ENCODE assay signal across 8 mouse cellular contexts in genomic region chr15:31224135-31224761, GRCm38 (mm10). TPM values are rescaled to one million over a fixed set of nuclear protein-coding genes. Genes with fewer than 3 reads are reported as not detected.
DNase-seq lines count a peak whose midpoint lies in the region; ATAC-seq and TF ChIP-seq lines count a peak whose summit lies in the region.

Gene Dap (plus strand): TSS chr15:31224314.

- ATAC-seq in activated CD4-positive, CD25-positive, alpha-beta regulatory T cell, adult 4 months: peak; percentile 92

- TF ChIP-seq CTCF in cortical plate, adult 2 months (IDR thresholded peaks at IDR 0.05; ENCODE audit: extremely low read depth, insufficient read depth, low read length): no peak

- no peaks in the 10 kb centered on the region for H3K9me3 ChIP-seq in megakaryocyte, embryonic 14.5 days

- H3K36me3 ChIP-seq in megakaryocyte, embryonic 14.5 days (replicated peaks; ENCODE audit: low read length): peaks cover 28% of the 10 kb centered on the region

- DNase-seq in gastrocnemius, adult 8-10 months (ENCODE audit: low spot score in 2 of 2): peak; percentile 96 to 97
- peak; percentile 63 for DNase-seq in hindlimb bud, embryonic 11.5 days (ENCODE audit: extremely low spot score, low read depth, low spot score)
- peak; percentile 87 to 97 for DNase-seq in left cerebral cortex, adult 8-10 months (ENCODE audit: low spot score in 2 of 2)
- peak; percentile 99 for DNase-seq in right cerebral cortex, postnatal 10 days (ENCODE audit: low spot score in 2 of 2)
- DNase-seq in urinary bladder, postnatal 25 days (ENCODE audit: low spot score): peak; percentile 98

- no peaks in the 10 kb centered on the region for H3K4me1 ChIP-seq in cortical plate, adult 2 months (ENCODE audit: control insufficient read depth, insufficient read depth, low read length)
- H3K4me1 ChIP-seq in megakaryocyte, embryonic 14.5 days: peaks cover 76% of the 10 kb centered on the region

- no peaks in the 10 kb centered on the region for H3K27me3 ChIP-seq in megakaryocyte, embryonic 14.5 days (replicated peaks)

- peak; percentile 52; the same call in 1 of the 2 replicates for TF ChIP-seq POLR2A in cortical plate, adult 2 months (IDR thresholded peaks at IDR 0.05; ENCODE audit: extremely low read depth, insufficient read depth, low read length)

- H3K4me3 ChIP-seq in cortical plate, adult 2 months (ENCODE audit: insufficient read depth, low read length): peak within 1 kb of the TSS; percentile 35
- peak within 1 kb of the TSS; percentile 95 for H3K4me3 ChIP-seq in megakaryocyte, embryonic 14.5 days (replicated peaks)

- H3K27ac ChIP-seq in cortical plate, adult 2 months (ENCODE audit: insufficient read depth, low read length): peak within 1 kb of the TSS; percentile 58; the same call in 1 of the 2 replicates

RNA-seq across cellular contexts. Expression of gene Dap, which starts in this region (rescaled TPM):
- 100 to 1,000 TPM in 1 of 2 experiments, 10 to 100 TPM in 1; 90.2 to 113 TPM for polyA plus RNA-seq in activated CD4-positive, CD25-positive, alpha-beta regulatory T cell, adult 4 months (2017; shearing (Covaris generic))
- 8.4 and 11.3 TPM in 2 replicates for polyA plus RNA-seq in cortical plate, adult 2 months (2012; rRNA removed)
- 1 to 10 TPM; 4.3 to 9.4 (median 4.8) TPM for total RNA-seq in gastrocnemius, adult 8-10 months (2022)
- total RNA-seq in left cerebral cortex, adult 8-10 months (2022): 10 to 100 TPM in 1 of 4 experiments, 1 to 10 TPM in 3; 6.2 to 10.0 (median 7.5) TPM
- polyA plus RNA-seq in megakaryocyte, embryonic 14.5 days (2012; ENCODE audit: insufficient read depth, low replicate concordance): 121 and 178 TPM in 2 replicates

Comparison
In these comparisons a context has a peak if more than half of its experiments do, and no peak if none do; other contexts are left out.
1. Peak in every context shown above with its lines: DNase-seq, ATAC-seq, H3K4me3 ChIP-seq and H3K27ac ChIP-seq.